Mouse (Mus musculus): ENCODE measurements at regions not wholly inside any gene's neighbourhood (a gene's known extent, or its start where the extent isn't known, plus 50 kb on each side); places are given as distances from the start of the nearest gene placed in this dataset.

DNA sequence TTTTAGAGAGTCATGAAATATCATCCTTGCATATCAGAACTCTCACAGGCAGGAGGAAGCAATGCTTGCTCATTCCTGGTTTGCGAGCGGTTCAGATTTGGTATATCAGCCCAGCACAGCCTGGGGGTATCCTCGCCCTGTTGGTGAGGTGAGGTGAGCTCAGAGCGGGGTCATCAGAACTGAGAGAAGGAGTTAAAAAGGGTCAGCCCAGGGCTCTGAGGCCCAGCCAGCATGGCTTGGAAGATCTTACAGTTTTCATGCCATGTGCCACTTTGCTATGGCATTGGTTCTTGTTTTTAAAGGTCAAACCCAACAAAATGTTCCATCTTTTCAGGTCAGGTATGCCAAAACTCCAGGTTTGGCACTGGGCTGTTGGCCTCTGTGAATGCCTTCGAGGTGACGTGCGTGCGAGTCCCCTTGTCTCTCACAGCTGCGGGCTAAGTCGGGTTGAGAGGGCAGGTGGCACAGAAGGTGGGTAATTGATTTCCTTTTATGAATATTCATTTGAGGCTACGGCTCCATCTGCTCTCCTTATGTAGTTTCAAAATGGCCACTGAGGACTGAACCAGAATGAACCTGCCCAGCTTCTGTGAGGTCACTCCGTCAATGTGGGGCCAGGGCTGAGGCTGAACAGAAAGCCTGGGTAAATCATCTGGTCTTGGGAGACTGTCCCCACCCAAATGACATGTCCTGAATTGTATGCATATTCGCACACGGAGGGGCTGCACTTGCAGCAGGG lies 86.3 kb downstream of the Hhipl2 start:
- intact Hi-C loops (cut with DNase I): no loop called here
- DNase-seq: peak; percentile 57

DNA sequence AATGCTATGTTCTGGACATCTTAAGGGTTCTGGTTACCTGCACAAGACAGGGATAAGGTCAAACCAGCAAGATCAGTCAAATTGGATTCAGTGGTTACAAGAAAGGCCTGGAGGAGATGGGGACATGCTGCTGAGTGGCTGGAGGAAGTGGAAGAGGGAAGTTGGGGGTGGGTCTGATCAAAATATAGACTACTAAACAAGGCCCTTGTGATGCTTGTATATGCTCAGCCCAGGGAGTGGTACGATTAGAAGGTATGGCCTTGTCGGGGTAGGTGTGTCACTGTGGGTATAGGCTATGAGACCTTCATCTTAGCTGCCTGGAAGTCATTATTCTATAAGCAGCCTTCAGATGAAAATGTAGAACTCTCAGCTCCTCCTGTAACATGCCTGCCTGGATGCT lies 89.9 kb downstream of the Hhipl2 start:
- DNase-seq: no peak
- intact Hi-C loops (cut with DNase I): no loop called here

DNA sequence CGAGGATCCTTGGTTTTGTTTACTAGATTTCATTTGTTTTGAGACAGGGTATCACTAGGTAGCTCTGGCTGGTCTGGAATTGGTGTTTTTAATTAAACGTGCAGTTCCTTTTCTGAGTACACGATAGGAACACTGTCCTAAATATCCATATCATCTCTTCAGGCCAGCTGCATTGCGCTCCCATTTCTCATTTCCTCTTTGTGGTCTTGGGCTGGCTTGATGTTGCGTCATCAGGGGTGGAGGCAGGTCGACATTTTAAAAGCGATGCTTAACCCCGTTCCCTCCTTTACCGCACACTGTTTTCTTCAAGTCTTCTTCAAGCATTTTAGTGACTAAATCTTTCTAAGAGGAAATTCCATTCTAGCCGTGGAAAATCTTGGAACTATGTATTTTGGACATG lies 92.7 kb downstream of the Hhipl2 start:
- intact Hi-C loops (cut with DNase I): no loop called here
- DNase-seq: no peak

DNA sequence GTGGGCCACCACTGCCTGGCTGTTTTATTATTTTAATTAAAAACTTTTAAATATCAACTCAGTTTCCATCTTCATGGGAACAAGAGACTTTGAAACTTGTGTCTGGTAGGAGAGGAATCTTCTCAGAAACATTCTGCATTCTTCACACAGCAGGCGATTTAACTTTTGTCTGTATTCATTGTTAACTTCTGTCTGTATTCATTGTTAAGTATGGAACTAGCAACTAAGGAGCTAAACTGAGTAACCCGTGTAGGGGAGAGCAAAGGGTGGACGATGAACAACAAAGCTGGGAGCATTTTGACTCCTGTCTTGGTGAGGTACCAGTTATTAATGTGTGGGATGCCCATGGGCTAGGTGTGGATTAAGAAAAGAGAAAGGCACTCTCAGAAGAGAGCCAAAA lies 95.9 kb downstream of the Hhipl2 start:
- intact Hi-C loops (cut with DNase I): no loop called here
- DNase-seq: no peak

DNA sequence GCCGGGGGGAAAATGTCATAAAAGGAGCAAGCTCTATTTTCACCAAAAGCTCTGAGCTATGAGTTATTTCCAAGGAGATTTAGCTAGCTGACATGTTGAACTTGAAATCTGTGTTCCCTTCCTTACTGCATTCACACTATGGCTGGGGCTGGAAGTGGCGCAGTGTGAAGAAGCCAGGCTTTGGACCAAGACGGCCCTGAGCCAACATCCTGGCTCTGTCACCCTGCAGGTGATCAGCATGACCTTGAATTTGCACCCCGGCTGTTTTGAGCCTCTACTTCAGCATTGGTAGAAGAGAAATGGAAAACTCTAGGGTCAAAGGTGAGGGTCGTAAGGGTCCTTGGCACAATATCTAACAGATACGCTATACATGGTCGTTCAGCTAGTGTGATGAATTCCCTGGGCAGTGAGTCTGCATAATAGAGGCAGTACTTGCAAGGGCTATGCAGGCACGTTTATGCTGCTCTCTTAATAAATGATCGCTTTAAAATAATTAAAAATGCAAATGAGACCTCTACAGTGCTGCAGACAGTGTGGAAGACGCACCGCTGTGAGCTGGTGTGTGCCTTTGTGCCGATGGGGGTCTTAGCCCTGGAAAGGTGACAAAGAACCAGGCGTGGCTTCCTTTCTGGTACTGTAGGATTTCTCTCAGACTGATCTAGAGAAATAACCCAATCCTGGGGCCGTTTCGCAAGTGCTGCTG lies 96.4 kb downstream of the Hhipl2 start:
- intact Hi-C loops (cut with DNase I): no loop called here

DNA sequence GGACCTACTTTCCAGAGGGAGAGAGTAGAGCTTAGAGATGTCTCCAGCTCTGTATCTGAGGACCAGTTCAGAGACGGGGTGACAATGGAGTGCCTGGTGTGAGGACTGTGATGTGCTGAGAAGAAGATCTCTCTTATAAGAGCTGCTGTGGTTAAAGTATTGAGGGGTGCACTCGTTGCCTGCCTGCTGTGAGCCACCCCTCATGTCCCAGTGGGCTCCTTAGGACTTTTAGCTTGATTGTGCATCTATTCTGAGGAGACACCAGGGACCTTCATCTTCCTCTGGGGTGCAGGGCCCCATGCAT lies 96.9 kb downstream of the Hhipl2 start:
- intact Hi-C loops (cut with DNase I): no loop called here
- no peak for DNase-seq

More for the DNA sequence above, 96.4 kb downstream of the Hhipl2 start:
- no peak for DNase-seq

DNA sequence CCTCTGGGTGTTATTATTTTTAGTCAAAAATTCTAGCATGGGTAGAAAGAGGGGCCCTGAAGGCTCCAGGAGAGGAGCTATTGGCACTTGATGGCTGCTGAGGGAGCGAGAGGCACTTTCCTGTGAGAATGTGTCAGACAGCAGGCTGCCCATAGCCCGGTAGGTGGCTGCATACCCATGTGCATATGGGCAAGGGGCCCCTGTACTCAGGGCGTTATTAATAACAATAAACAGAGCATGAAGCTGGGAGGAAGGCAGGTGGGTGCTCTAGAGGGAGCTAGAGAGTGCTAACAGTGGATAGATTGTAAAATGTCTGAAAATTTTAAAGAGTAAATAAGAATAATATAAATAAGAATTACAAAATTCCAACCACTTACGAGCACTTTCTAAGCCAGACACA lies 98.2 kb downstream of the Hhipl2 start:
- intact Hi-C loops (cut with DNase I): no loop called here
- peak; percentile 45 for DNase-seq

DNA sequence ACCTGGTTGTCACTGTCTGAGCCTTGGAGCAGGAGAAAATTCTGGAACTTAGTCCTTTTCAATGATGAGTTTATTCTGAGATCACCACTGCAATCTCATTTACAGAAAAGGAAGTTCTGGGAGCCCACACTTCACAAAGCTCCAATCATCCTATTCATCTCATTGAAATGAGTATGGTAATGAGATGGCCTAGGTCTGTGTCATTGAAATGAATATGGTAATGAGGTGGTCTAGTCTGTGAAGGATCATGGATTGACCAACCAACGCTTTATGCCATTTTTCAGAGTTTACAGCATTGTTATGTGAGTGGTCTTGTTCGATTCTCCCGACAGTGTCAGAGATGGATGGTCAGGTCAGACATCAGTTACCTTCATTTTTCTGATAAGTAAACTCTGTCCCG lies 99.2 kb downstream of the Hhipl2 start:
- intact Hi-C loops (cut with DNase I): no loop called here
- DNase-seq: no peak

DNA sequence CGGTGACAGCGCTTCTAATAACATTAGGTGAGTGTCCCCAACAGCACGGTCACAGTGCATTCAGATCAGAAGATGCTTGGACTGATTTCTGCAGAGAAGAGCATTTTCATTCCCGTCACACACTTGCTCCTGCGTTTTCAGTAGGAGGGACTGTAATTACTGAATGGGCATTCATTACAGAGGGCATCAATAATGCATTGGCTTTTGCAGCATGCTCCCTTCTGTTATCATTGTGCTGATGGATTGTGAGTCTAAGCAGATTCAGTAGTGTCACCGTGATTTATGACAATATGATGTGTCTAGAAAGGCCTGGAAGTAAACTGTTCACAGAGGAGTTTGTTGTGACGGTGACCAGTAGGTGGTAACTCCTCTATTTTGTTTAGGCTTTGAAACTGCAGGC lies 103.6 kb downstream of the Hhipl2 start:
- intact Hi-C loops (cut with DNase I): no loop called here
- DNase-seq: no peak

DNA sequence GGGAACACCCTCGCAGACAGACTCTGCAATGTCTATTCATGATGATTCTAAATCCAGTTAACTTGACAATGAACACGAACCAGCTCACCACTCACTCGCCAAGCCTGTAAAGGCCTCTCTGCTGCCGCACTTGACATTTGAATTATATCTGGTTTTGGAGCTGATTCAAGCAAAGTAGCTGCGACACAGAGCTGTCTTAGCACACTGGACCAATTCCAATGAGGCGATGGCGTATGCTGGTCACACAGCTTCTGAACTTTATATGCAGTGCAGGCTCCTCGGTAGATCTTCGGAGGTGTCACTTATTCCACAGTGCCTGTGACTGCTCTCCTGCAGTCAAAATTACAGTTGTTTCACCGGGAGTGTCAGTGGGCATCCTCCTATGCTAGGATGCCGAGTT lies 115.4 kb downstream of the Hhipl2 start:
- intact Hi-C loops (cut with DNase I): no loop called here
- no peak for DNase-seq

DNA sequence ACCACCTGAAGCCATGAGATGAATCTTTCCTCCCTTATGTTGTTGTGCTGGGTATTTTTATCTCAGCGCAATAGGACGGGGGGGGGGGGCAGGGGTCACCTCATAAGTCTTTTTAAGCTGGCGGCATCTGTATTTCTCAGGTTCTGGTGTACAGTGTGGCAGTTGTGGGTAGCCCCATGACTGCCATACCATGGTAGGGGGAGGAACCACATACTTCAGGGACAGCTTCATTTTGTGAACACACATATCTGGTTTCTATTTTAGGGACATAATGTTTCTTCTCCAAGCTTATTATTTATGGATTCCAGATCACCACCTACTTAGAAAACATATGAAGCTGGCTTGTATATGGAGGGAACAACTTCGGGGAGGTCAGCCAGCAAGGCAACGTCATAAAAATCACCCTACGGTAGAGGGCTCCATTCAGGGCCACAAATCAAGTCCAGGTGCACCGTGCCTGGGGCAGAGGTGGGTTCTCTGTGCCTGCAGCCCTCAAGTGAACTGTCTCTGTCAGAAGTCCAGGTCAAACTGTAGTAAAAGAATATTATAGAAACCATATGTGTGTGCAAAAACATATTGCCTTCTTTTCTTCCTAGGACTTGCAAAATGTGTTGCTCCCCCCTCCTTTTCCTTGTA lies 130.9 kb downstream of the Hhipl2 start:
- intact Hi-C loops (cut with DNase I): no loop called here
- no peak for DNase-seq

DNA sequence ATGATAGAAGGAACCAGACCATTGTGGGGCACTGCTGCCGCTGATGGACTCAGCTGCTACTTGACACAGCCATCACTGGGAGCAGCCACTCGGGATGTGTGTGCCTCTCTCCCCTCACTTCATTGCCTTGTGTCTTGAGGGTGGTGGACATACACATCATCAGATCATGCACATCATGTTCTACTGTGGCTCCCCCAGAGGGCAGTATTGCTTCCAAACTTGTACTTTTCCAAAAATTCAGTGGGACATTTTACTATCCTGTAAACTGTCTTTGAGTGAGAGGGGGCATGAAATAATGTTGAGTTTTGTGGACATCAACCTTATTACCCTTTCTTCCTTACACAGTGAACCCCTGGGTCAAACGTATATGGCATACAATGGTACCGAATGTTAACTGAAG lies 134.6 kb downstream of the Hhipl2 start:
- intact Hi-C loops (cut with DNase I): no loop called here
- no peak for DNase-seq

DNA sequence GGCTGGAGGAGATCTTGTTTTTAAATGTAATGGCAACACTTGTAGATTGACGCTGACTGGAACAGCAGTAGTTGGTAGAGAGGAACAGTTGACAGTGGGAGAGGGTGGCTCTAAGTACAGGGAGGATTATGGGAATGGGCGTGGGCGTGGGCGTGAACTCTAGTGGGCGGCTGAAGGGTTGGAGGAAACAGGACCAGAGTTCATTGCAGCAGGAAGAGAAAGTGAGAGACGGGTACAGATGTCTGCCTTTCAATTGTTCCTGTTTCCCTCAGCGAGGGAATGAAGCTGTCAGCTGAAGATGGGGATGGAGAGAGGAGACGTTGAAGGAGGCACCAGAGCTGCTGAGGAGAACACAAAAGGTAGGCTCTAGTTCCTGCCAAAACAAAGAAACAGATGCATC lies 135.2 kb downstream of the Hhipl2 start:
- intact Hi-C loops (cut with DNase I): no loop called here
- no peak for DNase-seq

DNA sequence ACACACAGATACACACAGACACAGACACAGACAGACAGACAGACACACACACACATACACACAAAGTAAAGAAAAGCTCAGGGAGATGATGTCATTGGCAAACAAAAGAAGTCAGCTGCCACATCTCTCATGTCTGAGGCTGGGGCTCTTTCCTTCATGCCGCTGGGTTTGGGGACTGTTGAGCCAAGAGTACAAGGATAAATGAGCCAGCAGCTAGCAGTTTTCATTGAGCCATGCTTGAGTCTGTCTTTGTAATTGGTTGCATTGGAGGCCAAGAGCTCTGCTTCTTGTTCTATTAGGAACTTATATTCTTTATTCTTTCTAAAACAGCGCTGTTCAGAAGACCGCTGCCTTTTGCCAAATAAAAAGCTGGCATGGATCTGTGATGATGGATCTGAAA lies 144.8 kb downstream of the Hhipl2 start:
- DNase-seq: no peak
- intact Hi-C loops (cut with DNase I): no loop called here

DNA sequence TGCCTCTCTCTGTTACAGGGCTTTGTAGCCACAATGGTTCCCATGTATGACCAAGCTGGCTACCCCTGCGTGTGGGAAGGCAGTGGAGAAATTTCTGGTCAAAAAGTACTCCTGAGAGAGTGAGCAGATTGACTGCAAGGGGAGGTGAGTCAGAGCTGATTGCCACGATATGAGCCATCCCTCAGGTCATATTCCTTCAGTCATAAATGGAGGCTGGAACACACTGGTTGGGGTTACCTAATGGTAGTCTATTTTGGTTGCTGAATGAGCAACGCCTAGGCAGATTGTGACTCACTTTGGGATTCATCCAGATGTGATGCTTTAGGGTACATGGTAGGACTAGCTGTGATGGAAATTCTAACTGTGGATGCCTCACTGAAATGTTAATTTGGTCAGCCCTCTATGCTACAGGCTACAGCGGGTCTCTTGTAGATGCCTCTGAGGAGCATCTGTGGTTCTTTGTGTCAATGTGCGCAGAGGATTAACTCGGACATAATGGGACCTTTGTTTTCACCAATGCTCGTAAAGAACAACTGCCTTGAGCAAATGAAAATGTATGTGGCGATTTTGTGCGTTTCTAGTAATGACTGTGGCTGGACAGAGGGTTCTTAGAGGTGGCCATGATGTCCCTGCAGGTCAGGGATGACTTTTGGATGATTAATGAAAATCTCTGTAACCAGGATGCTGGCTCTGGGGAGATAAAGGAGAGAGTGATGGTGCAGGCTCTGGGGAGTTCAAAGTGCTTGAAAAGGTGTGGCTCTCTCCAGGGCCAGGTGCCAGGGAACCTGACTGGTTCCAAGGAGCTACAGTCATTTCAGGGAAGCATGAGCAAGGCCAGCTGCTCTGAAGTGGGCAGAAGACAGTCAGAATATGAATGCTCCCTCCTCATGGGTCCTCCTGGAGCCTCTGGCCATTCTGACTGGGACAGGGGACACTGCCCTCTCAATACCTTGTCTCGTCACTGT lies 155.9 kb downstream of the Hhipl2 start:
- DNase-seq: no peak
- intact Hi-C loops (cut with DNase I): no loop called here

DNA sequence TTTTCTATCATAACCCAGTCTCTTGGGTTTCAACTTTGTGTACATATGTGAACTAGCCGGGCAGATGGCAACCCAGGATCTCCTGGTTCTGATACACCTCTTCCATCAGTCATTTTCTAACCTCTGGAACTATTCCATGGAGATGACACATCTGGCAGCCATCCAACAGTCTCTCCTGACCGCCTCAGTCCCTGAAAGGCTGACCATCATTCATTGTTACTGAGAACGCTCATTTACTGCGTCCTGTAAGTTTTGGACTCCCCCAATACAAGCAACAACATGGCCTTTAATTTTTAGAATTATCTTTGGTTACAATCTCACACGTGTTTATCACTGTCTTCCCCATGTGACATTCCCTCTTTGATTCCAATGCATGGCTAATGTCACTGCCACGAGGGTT lies 166.8 kb downstream of the Hhipl2 start:
- intact Hi-C loops (cut with DNase I): no loop called here

DNA sequence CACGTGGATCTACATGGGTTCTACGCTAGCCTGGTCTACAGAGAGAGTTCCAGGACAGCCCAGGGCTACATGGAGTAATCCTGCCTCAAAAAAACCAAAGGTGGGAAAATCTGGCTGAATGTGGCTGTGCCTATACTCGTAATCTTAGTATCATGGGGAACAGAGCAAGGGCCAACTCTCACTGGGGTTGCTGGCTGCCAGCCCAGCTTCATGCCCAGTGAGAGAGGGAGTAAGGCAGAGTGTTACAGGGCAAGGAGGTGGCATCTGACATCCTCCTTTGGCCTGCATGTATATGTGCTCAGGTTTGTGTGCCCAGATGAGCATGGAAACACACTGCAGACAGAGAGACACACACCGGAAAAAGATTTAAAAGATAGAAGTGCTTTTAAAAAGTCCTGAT lies 168.4 kb downstream of the Hhipl2 start:
- DNase-seq: peak; percentile 51
- intact Hi-C loops (cut with DNase I): no loop called here

More for the DNA sequence above, 166.8 kb downstream of the Hhipl2 start:
- DNase-seq: no peak

DNA sequence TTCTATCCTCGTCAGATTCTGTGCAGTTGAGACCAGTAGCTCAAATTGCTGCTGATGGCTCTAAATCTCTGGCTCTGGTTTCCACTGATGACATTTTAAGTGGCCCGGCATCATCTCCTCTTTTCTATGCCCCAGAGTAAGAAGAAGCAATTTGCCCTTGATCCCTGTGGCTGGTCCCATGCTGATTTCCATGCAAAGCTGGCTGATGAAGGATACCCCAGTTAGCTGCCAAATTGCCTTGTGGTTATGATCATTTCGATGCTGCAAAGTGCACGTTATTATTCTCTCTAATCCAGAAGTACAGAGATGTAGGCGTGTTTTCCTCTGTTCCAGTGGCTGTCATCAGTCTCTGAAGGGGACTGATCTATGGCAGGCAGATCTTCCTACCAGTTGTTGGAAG lies 177.3 kb downstream of the Hhipl2 start:
- no peak for DNase-seq
- intact Hi-C loops (cut with DNase I): no loop called here

DNA sequence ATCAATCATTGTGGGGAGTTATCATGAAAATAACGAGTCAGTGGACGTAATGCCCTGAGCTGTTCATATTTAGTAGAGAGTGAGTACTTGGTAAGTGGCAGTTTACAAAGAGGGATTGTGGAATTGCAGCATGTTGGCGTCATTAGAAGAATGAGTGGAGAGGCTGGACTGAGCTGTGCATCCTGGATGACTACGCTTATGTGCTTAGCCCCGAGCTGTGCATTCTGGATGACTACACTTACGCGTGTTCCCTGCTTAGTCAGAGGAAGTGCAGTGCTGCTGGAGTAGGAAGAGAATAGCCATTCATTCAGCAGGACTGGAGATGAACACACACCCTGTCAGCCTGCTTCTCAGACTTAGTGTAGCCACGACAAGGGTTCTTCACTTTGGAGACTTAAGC lies 182.5 kb downstream of the Hhipl2 start:
- intact Hi-C loops (cut with DNase I): no loop called here
- DNase-seq: no peak

DNA sequence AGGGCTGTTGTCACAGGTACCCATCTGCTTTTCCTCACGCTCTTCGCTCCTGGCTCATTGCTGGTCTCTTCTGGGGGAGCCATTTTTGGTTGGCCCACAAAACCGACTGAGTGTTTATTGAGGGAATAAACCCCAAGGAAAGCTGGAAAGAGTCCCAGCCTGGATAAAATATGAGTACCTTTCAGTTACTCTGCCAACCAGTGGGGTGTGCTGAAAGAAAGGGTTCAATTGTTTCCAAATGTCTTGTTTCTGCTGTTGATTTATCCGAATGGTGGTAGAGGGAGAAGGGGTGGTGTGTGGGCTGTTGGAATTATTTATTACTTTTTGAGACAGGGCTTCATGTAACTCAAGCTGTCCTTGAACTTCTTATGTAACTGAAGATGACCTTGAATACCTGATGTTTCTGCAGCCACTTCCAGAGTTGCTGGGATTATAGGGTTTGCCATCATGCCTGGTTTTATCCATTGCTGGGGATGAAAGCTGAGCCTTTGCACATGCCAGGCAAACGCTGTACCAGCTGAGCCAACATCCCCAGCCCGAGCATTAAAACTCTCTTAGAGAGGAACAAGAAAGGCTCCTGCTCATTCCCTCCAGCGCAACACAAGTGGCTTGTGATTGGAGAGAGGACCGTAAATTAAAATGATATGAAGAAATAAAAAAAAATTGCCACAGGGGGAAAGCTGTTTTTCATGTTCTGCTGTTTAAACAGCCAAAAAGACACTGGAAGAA lies 194.1 kb downstream of the Hhipl2 start:
- intact Hi-C loops (cut with DNase I): no loop called here
- DNase-seq: no peak

All from left cerebral cortex, postnatal 4 days (tissue).